Mouse (Mus musculus) layer of hippocampus, postnatal 10 days (tissue): Measurements from ENCODE around the gene Ccr1l1. TPM values are rescaled to one million over a fixed set of nuclear protein-coding genes. Genes with fewer than 3 reads are reported as not detected.
A peak's percentile ranks its signal among the peaks of the same experiment; 100 is the strongest.

Experiments used
- DNase-seq, 2 experiments: peaks; one replicate each; pipeline ENCODE4 v3.0.0; 2021; ENCODE audit warnings: low spot score in 2 of 2
- total RNA-seq, 2 experiments: library from RNA; stranded (reverse); gene quantifications; 2 replicates each; pipeline ENCODE4 v1.2.3; 2021

Ccr1l1 gene
- total RNA-seq, 2 experiments from 2014 or later, result not detected

DNA sequence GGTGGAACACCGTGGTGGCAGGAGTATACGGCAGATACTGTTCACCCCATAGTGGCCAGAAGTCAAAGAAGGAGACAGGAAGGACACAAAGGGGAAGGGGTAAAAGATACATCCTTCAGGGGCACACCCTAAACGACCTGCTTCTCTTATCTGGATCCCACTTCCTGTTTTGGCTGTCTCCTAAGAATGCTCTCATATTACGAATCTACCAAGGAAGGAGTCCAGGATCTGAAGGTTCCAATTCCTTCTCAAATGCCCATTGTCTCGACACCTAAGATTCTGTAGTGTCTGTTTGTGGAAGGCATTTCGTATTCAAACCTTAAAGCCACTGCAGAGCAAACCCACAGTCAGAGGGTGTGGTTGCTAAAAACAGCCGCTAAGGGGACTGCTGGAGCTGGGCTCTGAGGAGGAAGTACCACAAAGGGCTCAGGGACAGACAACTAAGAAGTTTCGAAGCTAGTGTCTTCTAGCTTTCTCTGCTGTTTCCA lies 49.4 kb downstream of the Ccr1l1 start:
- peak in 1 of 2 experiments; percentile 14 for DNase-seq

DNA sequence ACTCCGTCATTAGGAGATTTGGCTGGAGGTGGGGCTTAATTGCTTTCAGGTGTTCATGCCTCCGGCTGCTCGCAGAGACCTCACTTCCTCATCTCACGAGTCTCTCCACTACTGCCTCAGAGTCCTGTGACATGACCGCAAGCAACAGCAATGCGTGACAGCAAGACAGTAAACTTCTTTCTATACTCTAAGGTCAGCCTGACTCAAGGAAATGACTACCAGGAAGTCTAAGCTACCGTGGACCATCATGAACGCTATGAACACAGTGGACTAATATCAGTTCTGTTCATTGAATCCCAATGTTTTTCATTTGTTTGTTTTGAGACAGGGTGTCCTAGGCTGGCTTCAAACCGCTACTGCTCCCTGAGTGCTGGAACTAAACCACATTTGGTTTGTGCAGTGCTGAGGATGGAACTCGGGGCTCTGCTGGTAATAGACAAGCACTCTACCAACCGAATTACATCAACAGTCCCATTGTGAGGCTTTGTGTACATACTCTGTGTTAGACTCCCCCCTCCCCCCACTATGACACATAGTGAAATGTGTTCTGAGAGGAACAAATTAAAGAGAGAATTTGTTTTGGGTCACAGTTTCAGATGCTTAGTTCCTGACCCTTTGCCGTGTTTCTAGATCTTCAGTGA lies 50.0 kb downstream of the Ccr1l1 start:
- no peak for DNase-seq

- no peak for DNase-seq
Measured at GRCm38 (mm10) chr9:123927281-123927960, 50.8 kb downstream of the Ccr1l1 start.

Other genes starting within 250 kb of the Ccr1l1 start
- gene Cxcr6, start 171.9 kb downstream of the Ccr1l1 start, total RNA-seq, result not detected
- gene Fyco1, start 126.5 kb downstream of the Ccr1l1 start, total RNA-seq, result 10 to 100 TPM; 18.6 to 25.1 TPM
- not detected for gene Xcr1, start 116.4 kb downstream of the Ccr1l1 start, total RNA-seq
- gene Ccr1, start 9.7 kb downstream of the Ccr1l1 start, total RNA-seq, result under 1 TPM; 0.65 to 0.85 TPM
- not detected for gene Ccr3, start 43.6 kb upstream of the Ccr1l1 start, total RNA-seq
- gene Ccr2, start 123.5 kb upstream of the Ccr1l1 start, total RNA-seq, result under 1 TPM in 1 of 2 experiments, not detected in 1; 0.29 TPM
- gene Ccr5, start 143.1 kb upstream of the Ccr1l1 start, total RNA-seq, result 10 to 100 TPM in 1 of 2 experiments, 1 to 10 TPM in 1; 9.0 to 10.8 TPM